Mouse (Mus musculus) left cerebral cortex, postnatal 4 days (tissue): ENCODE measurements at regions not wholly inside any gene's neighbourhood (a gene's known extent, or its start where the extent isn't known, plus 50 kb on each side); places are given as distances from the start of the nearest gene placed in this dataset.

ENCODE experiments used
- DNase-seq: peaks from one replicate; pipeline ENCODE4 v3.0.0-alpha.2; 2022
- intact Hi-C: fragments of 180-260 bp; cut with DNase I; formaldehyde crosslinking; loops from one replicate; pipeline ENCODE4 v1.15.1; 2025

DNA sequence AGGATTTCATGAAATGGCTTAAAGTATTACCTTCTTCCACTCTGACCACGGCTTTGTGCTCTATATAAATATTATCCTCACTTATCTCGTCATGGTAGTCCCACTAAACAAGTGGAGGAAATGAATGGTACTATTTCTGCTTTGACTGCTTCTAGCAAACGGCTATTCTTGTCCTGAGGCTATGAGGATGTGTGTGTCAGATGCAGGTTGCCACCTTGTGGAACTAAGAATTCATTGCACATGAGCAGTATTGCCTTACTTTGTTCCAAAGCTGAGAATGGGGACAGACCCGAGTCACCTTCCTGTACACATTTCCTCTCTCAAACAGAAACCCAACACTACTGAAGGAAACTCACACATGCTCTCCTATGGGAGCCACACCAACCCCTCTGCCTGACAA lies 66.5 kb upstream of the Megf9 start:
- DNase-seq, result no peak
- intact Hi-C loops, result loop anchor here (5.0 kb wide), 2 partner anchors 149 to 1596 kb away; no protein-coding TSS in a partner anchor
